Mouse (Mus musculus) adrenal gland, adult 18-20 months (tissue): ENCODE data around the gene Rbfox3. TPM values are rescaled to one million over a fixed set of nuclear protein-coding genes. Genes with fewer than 3 reads are reported as not detected.
A peak's percentile ranks its signal among the peaks of the same experiment; 100 is the strongest.

Experiments
- DNase-seq, 2 experiments: peaks; one replicate each; pipeline ENCODE4 v3.0.0; 2021 to 2022; ENCODE audit warnings: low spot score in 2 of 2
- total RNA-seq, 2 experiments: library from RNA; stranded (reverse); gene quantifications; 1 replicate in 1 of 2; 2 replicates in 1 of 2; pipeline ENCODE4 v1.2.3; 2021

Gene Rbfox3
- total RNA-seq, 2 experiments from 2014 or later: 3.7 to 5.0 TPM

DNA sequence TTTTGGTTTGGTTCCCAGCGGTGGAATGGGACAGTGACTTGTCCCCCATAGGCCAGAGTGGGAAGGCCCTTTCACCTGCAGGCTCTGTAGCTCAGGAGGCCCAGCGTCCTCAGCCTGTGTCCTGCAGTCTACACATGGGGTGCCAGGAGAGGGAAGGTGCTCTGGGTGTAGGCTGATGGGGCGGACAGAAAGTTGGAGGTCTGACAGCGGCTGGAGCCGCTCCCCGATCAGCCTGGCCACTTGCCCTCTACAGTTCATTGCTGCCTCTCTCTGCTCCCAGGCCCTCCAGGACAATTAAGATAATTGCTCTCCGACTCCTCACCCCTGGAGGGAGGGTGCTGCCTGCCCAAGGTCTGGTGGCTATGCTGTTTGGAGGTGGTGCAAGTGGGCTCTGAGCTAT is 392.7 kb downstream of the Rbfox3 start:
- DNase-seq: no peak

DNA sequence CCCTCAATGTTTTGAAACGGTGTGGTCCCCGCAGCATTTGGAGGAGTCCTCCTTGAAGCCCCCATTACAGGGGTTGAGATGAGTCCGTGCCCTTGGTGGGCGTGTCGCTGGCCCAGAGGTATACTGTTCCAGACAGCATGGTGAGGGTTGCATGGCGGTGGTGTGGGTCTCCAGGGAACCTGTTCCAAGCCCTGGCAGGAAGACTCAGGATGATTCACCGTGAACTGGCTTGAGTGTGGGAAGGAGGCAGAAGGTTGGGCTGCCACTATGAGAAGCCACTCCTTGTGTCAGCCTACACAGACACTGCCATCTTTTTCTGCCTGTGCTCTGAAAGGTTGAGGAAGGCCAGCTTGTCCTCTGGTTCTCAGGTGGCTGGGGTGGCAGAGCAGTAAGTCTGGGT is 393.5 kb downstream of the Rbfox3 start:
- DNase-seq: no peak

DNA sequence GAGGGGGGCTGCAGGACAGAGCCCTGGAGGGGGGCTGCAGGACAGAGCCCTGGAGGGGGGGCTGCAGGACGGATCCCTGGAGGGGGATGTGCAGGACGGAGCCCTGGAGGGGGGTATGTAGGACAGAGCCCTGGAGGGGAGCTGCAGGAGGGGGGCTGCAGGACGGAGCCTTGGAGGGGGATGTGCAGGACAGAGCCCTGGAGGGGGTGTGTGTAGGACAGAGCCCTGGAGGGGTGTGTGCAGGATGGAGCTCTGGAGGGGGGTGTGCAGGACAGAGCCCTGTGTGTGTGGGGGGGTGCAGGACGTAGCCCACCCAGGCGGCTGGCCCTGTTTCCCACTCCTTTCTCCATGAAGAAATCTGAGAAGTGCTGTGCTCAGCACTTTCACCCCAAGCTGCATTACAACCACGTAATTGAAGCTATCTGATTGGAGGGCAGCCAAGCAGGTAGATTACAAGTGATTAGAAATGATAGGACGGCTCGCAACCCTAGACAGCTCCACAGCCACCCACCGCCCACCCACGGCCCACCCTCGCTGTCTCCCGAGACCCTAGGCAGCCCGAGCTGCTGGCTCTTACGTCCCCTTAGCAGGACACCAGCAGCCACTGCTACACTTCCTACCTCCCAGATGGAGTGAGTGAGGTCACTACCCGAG is 399.0 kb downstream of the Rbfox3 start:
- no peak for DNase-seq

DNA sequence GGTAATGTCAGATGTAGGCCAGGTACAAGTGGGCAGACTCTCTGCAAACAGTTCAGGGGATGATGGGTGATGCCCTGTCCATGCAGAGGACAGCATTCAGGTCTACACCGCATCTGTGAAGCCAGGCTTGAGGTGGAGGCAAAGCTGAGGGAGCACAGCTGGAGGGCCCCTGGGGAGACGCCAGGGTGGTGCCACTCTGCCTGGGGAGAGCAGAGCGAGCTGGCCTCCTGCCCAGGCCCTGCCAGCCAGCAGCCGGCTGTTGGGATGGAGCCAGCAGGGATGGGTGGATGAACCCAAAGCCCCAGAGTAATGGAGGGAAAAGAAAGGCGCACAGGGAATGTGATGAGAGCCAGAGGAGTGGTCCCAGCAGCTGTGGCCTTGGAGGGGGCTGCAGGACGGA is 399.5 kb downstream of the Rbfox3 start:
- peak; percentile 41 to 53 for DNase-seq

DNA sequence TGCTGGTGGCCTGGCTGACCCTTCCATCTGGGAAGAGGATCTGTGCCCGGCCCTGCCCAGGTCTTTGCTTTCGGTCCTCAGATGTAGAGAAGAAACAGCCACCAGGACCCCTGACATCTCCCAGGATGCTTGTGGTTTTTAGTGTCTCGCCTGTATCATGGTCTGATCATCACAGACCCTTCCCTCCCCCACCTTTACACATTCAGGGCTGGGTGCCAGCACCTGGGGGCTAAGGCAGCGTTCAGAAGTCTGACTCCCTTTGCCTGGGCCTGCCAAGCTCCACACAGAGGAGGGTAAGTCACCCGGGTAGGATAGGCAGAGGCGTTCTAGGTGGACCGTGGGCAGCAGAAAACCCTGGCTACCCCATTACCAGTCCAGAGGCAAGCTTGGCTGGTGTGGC is 403.1 kb downstream of the Rbfox3 start:
- DNase-seq: no peak

DNA sequence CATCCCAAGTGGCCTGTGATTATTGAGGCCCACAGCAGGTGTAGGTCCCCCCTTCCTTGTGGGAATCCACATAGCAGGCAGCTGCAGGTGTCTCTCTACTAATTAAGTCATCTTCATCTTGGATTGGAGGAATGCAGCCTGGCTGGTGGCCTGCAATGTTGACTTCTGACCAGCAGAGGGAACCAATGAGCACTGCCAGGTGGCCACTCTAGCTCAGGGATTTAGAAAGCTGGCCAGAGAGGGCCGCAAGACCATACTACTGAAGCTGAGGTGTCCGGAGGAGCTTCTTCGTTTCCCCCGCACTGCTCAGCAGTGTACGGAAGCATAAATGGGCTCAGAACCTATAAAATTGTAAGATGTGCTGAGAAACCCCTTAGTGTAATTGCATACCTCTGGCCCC is 403.5 kb downstream of the Rbfox3 start:
- peak; percentile 75 to 80 for DNase-seq

DNA sequence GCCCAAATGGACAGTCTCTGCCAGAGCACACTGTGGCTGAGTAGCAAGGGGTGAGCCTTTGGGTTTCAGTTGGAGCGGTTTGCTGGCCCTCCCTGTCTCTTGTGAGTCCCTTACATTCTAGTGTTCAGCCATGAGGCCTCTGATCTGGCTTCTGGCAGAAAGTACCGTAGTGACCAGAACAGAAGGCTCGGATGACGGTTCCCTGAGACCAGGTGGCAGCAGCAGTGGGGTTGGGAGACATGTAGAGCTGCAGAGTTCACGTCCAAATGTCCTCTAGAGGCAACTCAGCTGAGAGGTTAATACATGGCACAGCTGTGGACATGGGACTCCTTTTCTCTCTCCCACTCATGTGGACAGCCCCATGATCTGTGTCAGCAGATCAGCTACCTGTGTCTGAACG is 404.3 kb downstream of the Rbfox3 start:
- DNase-seq: no peak

DNA sequence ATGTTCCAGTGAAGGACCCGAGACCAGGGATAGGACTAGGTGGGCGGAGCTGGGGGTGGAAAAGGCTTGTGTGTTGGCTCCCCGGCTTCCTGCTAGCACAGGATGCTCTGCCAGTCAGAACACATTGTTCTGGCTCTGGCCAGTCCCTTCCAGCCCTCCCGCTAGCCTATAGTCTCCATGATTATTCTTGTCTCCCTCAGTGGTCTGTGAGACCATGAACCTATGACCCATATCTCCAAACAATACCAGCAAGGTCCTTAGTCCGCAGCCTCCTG is 407.3 kb downstream of the Rbfox3 start:
- no peak for DNase-seq

DNA sequence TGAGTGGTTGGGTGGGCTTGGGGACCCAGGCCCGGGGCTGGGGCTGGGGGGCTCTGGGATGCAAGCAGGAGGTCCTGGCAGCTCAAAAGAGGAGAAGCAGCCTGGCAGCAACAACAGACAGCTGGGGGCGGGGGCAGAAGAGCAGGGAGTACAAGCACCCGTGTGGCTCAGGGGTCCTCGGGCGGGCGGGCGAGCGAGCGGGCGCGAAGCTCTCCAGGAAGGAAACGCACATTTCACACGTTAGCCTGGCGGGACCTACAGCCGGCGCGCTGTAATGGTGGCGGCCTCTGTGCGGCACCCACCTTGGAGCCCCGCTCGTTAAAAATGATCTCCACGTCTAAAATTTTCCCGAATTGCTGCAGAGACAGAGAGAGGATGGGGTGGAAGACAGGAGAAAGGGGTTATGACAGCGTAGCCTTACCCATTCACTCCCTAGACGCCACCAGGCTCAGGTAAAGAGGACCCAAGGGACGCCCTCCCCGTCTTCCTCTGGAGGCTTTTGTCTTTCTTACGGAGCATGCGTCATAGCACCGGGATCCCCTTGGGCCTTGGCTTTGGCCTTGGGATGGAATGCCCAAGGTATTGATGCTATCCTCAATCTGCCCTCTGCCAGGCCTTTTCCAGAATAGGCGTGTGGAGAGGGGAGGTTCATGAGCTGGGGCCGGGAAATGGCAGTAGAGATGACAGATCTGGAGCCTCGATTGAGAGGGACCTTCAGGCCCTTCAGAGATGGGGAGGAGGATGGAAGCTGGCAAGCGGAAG is 407.8 kb downstream of the Rbfox3 start:
- DNase-seq: peak in 1 of 2 experiments; percentile 28

DNA sequence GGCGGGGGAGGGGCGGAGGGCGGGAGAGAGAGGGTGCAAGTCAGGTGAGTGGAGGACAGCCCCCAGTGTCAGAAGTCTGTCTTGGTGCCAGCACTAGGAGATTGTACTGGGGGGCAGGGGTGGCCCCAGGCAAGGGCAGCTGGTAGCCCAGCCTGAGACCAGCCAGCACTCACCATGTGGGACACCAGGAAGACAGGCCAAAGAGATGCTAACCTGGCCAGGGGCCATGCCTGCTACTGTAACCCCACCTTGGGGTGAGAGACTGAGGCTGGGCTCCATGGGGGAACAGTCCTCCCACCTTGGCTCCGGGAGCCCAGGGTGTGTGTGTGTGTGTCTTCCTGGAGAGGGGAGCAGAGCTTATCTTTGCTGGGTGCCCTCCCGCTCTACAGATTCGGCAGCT is 408.4 kb downstream of the Rbfox3 start:
- no peak for DNase-seq

DNA sequence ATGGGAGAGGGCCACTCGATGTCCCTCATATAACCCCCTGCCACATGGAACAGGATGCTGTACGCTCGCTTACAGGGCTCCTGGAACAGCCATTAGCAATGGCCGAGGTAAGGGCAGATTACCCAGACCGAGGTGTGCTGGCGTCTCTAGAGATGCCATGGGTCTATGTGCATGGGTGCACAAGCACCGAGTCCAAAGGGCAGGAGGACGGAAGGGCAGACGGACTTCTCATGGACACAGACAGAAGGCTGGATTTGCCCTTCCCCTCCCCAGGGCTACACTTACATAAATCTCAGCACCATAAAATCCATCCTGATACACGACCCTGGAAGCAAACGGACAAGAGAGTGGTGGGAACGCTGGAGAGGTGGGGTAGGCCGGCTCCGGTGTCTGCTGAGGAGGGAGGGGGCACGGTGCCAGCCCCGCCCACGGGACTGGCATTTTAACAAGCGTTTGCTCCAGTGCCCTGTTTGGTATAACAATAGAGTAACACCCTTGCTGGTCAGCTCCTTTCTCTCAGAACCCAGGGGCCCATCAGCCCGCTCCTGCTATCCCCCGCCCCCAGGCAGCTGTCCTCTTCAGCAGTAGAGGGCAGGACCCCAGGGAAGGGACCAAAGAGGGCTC is 415.2 kb downstream of the Rbfox3 start:
- DNase-seq: no peak

DNA sequence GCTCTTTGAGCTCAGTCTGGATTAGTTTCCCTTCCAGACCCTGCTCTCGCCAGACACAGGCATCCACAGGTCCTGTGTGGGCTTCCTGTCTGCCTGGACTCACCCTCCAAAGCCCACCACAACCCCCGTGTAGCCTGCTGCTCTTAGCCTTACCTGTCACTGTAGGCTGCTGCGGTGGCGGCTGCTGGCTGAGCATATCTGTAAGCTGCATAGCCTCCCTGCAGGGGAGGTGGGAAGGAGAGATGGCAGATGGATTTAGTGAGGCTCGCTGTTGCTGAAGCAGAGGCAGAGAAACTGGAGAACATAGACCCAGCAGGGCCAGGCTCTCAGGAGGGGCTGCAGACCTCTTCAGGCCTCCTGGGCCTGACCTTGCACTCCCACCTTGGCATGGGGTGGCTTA is 416.3 kb downstream of the Rbfox3 start:
- no peak for DNase-seq

DNA sequence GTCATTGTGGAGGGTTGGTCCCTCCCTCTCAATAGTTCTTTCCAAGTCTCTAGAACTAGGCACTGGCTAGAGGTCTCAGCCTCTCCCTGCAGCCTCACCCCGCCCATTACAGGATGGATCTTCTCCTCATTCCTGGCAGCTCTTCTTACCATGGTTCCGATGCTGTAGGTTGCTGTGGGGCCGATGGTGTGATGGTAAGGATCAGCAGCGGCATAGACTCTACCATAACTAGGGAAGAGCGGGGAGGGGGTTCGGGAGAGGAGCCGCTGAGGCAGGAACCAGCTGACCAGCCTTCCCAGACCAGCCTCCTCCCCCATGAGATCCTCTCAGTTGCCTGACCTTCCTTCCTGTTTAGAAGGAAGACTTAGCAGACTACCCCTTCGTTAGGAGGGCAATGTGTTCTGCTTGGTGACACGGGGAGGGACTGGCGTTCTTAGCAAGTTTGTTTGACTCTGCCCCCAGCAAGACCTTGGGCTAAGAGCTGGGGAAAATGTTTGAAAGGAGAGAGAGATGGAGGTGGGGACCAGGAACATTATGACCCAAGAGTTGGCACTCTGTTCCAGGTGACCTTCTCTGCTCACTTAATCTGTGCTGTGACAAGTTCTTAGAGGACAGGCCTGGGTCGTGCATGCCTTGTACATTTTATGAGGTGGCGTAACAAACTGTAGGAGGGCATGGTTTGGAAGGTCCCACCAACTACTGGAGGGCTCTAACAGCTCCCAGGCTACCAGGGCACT is 417.2 kb downstream of the Rbfox3 start:
- DNase-seq: no peak

DNA sequence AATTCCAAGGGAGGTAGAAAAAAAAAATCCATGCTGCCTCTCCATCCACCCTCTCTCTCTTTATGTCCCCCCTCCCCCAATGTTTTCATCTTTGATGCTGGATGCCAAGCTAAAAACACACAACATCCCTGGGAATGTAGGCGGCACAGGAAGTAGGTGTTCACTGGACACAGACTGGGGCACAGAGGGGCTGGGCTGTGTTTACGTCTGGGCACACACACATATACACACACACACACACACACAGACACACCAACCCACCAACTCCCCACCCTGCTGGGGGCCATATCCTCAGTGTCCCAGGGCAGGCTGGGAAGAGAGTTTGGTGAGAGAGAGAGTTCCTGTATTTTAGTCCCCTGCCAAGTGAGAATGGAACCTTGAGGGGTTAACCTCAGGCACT is 417.9 kb downstream of the Rbfox3 start:
- DNase-seq: no peak

DNA sequence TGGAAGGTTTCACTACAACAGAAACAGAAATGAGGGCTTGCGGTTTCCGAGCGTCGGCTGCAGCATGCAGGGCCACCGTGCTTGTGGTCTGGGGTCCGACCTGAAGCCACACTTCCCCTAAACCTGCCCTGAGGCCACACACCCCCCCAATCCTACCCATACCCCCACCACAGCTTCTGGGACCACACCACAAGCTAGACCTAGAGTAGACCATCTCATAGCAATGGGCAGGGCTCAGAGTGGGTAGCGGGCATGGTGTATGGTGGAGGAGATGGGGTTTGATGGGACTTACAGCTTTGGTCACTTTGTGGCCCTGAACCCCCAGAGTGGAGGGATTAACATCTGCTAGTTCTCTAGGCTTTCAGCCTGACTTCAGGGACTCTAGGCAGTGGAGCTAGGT is 420.2 kb downstream of the Rbfox3 start:
- no peak for DNase-seq

DNA sequence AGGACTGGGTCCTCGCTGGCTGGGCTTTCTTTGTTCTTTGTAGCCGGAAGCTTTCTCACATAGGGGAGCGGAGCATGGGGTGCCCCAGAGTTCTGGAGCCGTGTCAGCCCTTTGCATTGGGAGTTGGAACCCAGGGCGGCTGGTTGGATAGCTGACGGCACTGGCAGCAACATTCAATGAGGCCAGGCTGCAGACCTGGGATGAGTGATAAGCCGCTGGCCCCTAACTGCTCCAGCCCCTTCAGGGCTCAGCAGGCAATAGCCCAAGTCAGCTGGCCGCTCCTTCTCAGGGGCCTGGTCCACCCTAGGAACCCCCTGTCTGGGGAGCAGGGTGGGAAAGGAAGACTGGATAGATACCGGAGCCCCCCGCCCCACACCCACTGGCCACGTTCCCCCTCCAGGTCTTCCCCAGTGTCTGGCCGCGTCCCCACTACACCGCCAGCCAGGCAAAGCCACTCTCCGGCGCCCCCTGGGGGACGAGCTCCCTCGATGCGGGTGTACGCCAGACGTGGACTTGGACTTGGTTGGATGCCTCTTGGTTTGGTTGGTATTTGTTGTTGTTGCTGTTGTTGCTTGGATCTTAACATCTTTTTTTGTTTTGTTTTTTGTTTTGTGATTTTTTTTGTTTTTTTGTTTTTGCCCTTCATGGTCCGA is 420.7 kb downstream of the Rbfox3 start:
- DNase-seq: peak; percentile 83 to 91

DNA sequence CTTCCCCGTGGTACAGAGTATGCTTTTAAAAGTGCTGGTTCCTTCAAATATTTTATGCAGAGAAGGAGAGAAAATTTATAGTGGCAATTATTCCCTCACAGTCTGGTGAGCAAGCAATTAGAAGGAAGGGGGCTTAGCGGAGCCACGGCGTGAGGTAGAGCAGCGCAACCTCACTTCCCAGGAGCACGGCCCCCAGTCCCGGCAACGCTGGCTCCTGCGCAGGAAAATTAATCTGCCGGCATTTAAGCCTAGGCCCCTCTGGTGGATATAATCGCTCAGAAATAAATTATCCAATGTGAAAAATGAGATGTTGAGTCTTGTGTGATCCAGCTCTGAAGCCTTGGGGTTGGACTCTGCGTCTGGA is 422.5 kb downstream of the Rbfox3 start:
- no peak for DNase-seq

DNA sequence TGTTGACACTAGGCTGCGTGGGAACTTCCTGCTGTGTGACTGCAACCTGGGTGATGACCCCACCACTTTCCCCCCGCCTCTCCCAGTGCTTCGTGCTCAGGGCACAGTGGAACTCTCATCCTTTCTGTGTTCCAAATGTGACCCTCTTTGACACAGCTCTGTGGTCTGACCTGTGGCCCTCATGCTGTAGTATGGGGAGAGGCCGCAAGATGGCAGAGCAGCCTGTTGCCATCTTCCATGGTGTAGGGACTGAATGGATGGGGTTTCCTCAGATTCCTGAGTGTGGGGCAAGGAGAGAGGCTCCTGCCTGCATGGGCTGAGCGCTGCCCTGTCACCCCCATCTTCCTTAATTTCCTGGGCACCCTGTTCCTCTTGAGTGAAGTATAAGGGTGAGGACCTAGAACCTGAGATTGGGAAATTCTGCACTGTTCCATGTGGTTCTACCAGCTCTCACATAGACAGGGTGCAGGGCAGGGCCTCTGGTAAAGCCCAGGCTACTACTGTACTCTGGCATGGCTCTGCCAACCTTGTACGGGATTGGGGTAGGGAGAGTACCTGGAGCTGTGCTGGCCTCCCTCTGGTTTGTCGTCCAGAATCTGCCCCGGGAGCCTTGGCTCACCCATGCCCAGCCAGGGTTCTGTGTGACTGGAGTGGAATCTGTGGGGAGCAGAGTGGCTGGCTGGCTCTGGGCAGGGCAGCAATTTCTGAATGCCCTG is 423.0 kb downstream of the Rbfox3 start:
- no peak for DNase-seq

DNA sequence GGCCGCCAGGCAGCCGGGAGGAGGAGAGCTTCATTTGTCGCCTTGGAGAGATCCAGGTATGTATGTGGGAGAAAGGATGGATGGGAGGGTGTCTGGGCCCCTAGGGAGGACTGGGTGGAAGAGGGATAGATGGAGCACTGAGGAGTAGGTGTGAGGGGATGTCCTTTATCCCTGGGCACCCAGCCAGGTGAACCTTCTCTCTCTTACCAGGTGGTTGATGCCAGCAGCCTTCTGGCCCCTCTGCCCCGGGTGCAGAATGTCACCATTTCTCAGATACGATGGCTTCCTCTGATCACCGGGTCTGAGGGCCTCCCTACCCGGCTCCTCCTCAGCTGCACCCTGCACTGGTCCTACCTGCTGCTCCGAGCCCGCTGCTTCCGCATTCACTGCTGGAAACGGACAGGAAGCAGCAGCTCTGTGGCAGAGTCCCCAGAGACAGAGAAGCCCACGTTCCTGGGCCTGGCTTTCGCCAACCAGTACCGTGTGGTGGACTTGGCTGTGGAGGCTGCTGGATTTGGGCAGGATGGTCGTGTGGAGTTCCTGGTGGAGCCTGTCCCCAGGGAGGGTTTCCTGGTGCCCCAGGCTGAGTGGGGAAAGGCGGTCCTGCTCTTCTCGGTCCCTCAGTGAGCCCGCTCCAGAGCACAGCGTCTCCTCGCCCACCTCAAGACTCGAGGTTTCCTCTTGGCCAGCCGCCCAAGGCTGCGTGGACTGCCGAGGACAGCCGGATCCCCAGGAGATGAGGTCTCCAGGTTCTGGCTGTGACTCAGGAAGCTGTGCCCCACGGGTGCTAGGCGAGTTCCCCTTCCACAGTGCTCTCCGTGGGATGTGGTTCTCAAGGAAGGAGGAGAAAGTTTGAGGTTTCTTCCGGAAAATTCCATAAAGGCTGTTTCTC is 424.3 kb downstream of the Rbfox3 start:
- no peak for DNase-seq

DNA sequence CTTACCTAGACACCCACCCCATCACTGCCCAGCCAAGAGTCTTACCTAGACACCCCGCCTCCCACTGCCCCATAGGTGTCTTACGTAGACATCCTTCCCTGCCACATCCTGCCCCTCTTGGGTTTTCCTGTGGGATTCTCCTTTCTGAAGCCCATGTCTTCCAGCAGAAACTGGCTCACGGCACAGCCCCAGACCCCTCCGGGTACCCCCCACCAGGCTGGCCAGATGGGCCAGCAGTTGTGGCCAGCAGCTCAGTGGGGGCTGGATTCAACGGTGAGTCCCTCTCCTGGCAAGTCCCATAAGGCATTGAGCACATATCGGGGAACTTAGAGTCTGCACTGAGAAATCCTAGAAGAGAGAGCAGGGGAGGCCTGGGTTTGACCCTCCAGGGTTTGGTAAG is 425.1 kb downstream of the Rbfox3 start:
- no peak for DNase-seq
